ENCODE assay signal across 8 mouse cellular contexts in the genomic region with DNA sequence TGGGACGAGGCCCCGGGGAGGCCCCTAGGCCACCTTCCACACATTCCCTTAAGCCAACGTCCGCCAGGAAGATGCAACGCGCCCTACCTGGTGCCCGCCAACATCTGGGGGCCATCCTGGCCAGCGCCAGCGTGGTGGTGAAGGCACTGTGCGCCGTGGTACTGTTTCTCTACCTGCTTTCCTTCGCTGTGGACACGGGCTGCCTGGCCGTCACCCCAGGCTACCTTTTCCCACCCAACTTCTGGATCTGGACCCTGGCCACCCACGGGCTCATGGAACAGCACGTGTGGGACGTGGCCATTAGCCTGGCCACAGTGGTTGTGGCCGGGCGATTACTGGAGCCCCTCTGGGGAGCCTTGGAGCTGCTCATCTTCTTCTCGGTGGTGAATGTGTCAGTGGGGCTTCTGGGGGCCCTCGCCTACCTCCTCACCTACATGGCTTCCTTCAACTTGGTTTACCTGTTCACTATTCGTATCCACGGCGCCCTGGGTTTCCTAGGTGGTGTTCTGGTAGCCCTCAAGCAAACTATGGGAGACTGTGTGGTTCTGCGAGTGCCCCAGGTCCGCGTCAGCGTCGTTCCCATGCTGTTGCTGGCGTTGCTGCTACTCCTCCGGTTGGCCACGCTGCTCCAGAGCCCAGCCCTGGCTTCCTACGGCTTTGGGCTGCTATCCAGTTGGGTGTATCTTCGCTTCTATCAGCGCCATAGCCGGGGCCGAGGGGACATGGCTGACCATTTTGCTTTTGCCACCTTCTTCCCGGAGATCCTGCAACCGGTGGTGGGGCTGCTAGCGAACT. TPM values are rescaled to one million over a fixed set of nuclear protein-coding genes. Genes with fewer than 3 reads are reported as not detected.
DNase-seq lines count a peak whose midpoint lies in the region; ATAC-seq and TF ChIP-seq lines count a peak whose summit lies in the region.

No protein-coding gene starts in this region.

- WGBS in liver, embryonic 14.5 days (ENCODE audit: insufficient replicate concordance): under 1% methylated on average over 40 of the region's 40 CpGs
- 1% methylated on average over 40 of the region's 40 CpGs for whole genome bisulfite sequencing in neural tube, embryonic 14.5 days

- H3K36me3 ChIP-seq in liver, embryonic 14.5 days (replicated peaks; ENCODE audit: control insufficient read depth, insufficient read depth, low read depth): peaks cover 23% of the 10 kb centered on the region
- peaks cover 17% of the 10 kb centered on the region for H3K36me3 ChIP-seq in neural tube, embryonic 14.5 days (ENCODE audit: control insufficient read depth, insufficient read depth, low read length)

- peak overlapping the region; percentile 81 to 94 for H3K4me3 ChIP-seq in liver, embryonic 14.5 days (ENCODE audit: insufficient read depth in 1 of 2, low read depth in 2 of 2, low read length in 2 of 2)
- H3K4me3 ChIP-seq in neural tube, embryonic 14.5 days (ENCODE audit: low read depth, low read length): peak overlapping the region; percentile 84

- H3K9me3 ChIP-seq in liver, embryonic 14.5 days (ENCODE audit: control insufficient read depth, low read length): no peaks in the 10 kb centered on the region
- no peaks in the 10 kb centered on the region for H3K9me3 ChIP-seq in neural tube, embryonic 14.5 days (ENCODE audit: control insufficient read depth, low read length)

- TF ChIP-seq EP300 in liver, embryonic 14.5 days (IDR thresholded peaks at IDR 0.05; ENCODE audit: low read depth): no peak

- peak; percentile 45 for DNase-seq in cerebellum, adult 11 months
- no peak for DNase-seq in cerebellum, adult 8-10 months
- DNase-seq in 3134 (ENCODE audit: extremely low read depth, insufficient read length, low spot score): peak; percentile 48
- DNase-seq in heart, postnatal 4 days: peak; percentile 45
- no peak for DNase-seq in liver, embryonic 14.5 days (ENCODE audit: low read depth in 3 of 3, low spot score in 3 of 3)
- DNase-seq in left cerebral cortex, adult 18-20 months (ENCODE audit: low spot score in 2 of 2): no peak

- H3K4me2 ChIP-seq in liver, embryonic 14.5 days (ENCODE audit: low read depth): peak overlapping the region; percentile 82
- H3K4me2 ChIP-seq in neural tube, embryonic 14.5 days (ENCODE audit: low read depth, low read length): peak overlapping the region; percentile 100

- peak overlapping the region; percentile 94 for H3K9ac ChIP-seq in liver, embryonic 14.5 days (replicated peaks)
- peak overlapping the region; percentile 85 for H3K9ac ChIP-seq in neural tube, embryonic 14.5 days (replicated peaks; ENCODE audit: low read depth, low read length)

- peaks cover 8 to 22% of the 10 kb centered on the region in 2 experiments for H3K4me1 ChIP-seq in liver, embryonic 14.5 days (replicated peaks; ENCODE audit: control insufficient read depth in 2 of 2, insufficient read depth in 2 of 2, low read length in 1 of 2)
- H3K4me1 ChIP-seq in neural tube, embryonic 14.5 days (ENCODE audit: control insufficient read depth, insufficient read depth, low read length): peaks cover 25% of the 10 kb centered on the region

- TF ChIP-seq CTCF in liver, embryonic 14.5 days (IDR thresholded peaks at IDR 0.05; ENCODE audit: low read depth): no peak

- peak; percentile 52; the same call in 1 of the 2 replicates for ATAC-seq in common myeloid progenitor, adult 5-6 weeks (replicated peaks; ENCODE audit: low read depth, poor library complexity, severe bottlenecking)
- ATAC-seq in liver, embryonic 14.5 days (ENCODE audit: insufficient read depth): peak; percentile 50
- ATAC-seq in neural tube, embryonic 14.5 days (ENCODE audit: low read depth): peak; percentile 6; the same call in 1 of the 2 replicates

- H3K27me3 ChIP-seq in liver, embryonic 14.5 days (ENCODE audit: control insufficient read depth, insufficient read depth, low read length): no peaks in the 10 kb centered on the region
- no peaks in the 10 kb centered on the region for H3K27me3 ChIP-seq in neural tube, embryonic 14.5 days (ENCODE audit: control insufficient read depth, insufficient read depth, low read length)

- peak overlapping the region; percentile 65 for H3K27ac ChIP-seq in liver, embryonic 14.5 days
- peak overlapping the region; percentile 68 for H3K27ac ChIP-seq in neural tube, embryonic 14.5 days (ENCODE audit: low read depth, low read length)

RNA-seq across cellular contexts. Expression of gene Tmem115, which starts 0.9 kb away (rescaled TPM):
- total RNA-seq in common myeloid progenitor, adult 5-6 weeks (2017): 15.1 and 17.2 TPM in 2 replicates
- total RNA-seq in heart, postnatal 4 days (2021): 10 to 100 TPM; 22.1 to 22.8 TPM
- polyA plus RNA-seq in liver, embryonic 14.5 days (2012; rRNA removed): 8.3 and 8.6 TPM in 2 replicates
- 15.6 and 15.7 TPM in 2 replicates for polyA plus RNA-seq in liver, embryonic 14.5 days (2014; fragmentation: Nextera tagmentation; extraction: Ambion mirVana)
- 47.7 and 48.7 TPM in 2 replicates for polyA plus RNA-seq in neural tube, embryonic 14.5 days (2014; fragmentation: Nextera tagmentation; extraction: Ambion mirVana)
- 10 to 100 TPM; 36.0 to 38.5 TPM for total RNA-seq in left cerebral cortex, adult 18-20 months (2021)

RNA-seq across cellular contexts. Expression of gene Cyb561d2, which starts 7.4 kb away (rescaled TPM):
- total RNA-seq in common myeloid progenitor, adult 5-6 weeks (2017): 13.7 and 33.9 TPM in 2 replicates
- total RNA-seq in heart, postnatal 4 days (2021): 1 to 10 TPM; 6.6 to 7.2 TPM
- polyA plus RNA-seq in liver, embryonic 14.5 days (2012; rRNA removed): 9.8 and 12.1 TPM in 2 replicates
- polyA plus RNA-seq in liver, embryonic 14.5 days (2014; fragmentation: Nextera tagmentation; extraction: Ambion mirVana): 14.1 and 14.3 TPM in 2 replicates
- 42.2 and 46.7 TPM in 2 replicates for polyA plus RNA-seq in neural tube, embryonic 14.5 days (2014; fragmentation: Nextera tagmentation; extraction: Ambion mirVana)
- total RNA-seq in left cerebral cortex, adult 18-20 months (2021): 10 to 100 TPM; 14.3 to 16.2 TPM

RNA-seq across cellular contexts. Expression of gene Nprl2, which starts 7.4 kb away (rescaled TPM):
- total RNA-seq in common myeloid progenitor, adult 5-6 weeks (2017): 12.8 and 15.2 TPM in 2 replicates
- 10 to 100 TPM; 12.0 TPM for total RNA-seq in heart, postnatal 4 days (2021)
- polyA plus RNA-seq in liver, embryonic 14.5 days (2012; rRNA removed): 10.5 and 12.9 TPM in 2 replicates
- 9.2 and 10.2 TPM in 2 replicates for polyA plus RNA-seq in liver, embryonic 14.5 days (2014; fragmentation: Nextera tagmentation; extraction: Ambion mirVana)
- polyA plus RNA-seq in neural tube, embryonic 14.5 days (2014; fragmentation: Nextera tagmentation; extraction: Ambion mirVana): 71.5 and 74.9 TPM in 2 replicates
- 10 to 100 TPM; 42.2 to 43.6 TPM for total RNA-seq in left cerebral cortex, adult 18-20 months (2021)

RNA-seq across cellular contexts. Expression of gene Zmynd10, which starts 12.5 kb away (rescaled TPM):
- total RNA-seq in common myeloid progenitor, adult 5-6 weeks (2017): not detected in 2 replicates
- total RNA-seq in heart, postnatal 4 days (2021): under 1 TPM; 0.26 to 0.32 TPM
- polyA plus RNA-seq in liver, embryonic 14.5 days (2012; rRNA removed): 0.19 and 0.25 TPM in 2 replicates
- polyA plus RNA-seq in liver, embryonic 14.5 days (2014; fragmentation: Nextera tagmentation; extraction: Ambion mirVana): 0.20 and 0.28 TPM in 2 replicates
- 1.2 and 2.0 TPM in 2 replicates for polyA plus RNA-seq in neural tube, embryonic 14.5 days (2014; fragmentation: Nextera tagmentation; extraction: Ambion mirVana)
- 1 to 10 TPM; 6.1 to 7.2 TPM for total RNA-seq in left cerebral cortex, adult 18-20 months (2021)

RNA-seq across cellular contexts. Expression of gene Rassf1, which starts 16.8 kb away (rescaled TPM):
- 29.3 and 37.4 TPM in 2 replicates for total RNA-seq in common myeloid progenitor, adult 5-6 weeks (2017)
- total RNA-seq in heart, postnatal 4 days (2021): 10 to 100 TPM; 38.8 to 39.4 TPM
- polyA plus RNA-seq in liver, embryonic 14.5 days (2012; rRNA removed): 9.8 and 13.6 TPM in 2 replicates
- 11.2 and 12.0 TPM in 2 replicates for polyA plus RNA-seq in liver, embryonic 14.5 days (2014; fragmentation: Nextera tagmentation; extraction: Ambion mirVana)
- polyA plus RNA-seq in neural tube, embryonic 14.5 days (2014; fragmentation: Nextera tagmentation; extraction: Ambion mirVana): 34.1 and 34.9 TPM in 2 replicates
- total RNA-seq in left cerebral cortex, adult 18-20 months (2021): 10 to 100 TPM; 19.5 to 20.3 TPM

Comparison
In these comparisons a context has a peak if more than half of its experiments do, and no peak if none do; other contexts are left out.
1. DNase-seq: peak in cerebellum, adult 11 months (single experiment), 3134 (single experiment) and heart, postnatal 4 days (single experiment); none in cerebellum, adult 8-10 months (single experiment), liver, embryonic 14.5 days (0 of 3) and left cerebral cortex, adult 18-20 months (0 of 2).
2. Peak in every context shown above with its lines, with median percentiles within 50 percentile points of each other: ATAC-seq.